In genomic region chr13:93998406-93998805, GRCm38 (mm10) we compare ENCODE assay signal across 29 mouse cellular contexts. TPM values are rescaled to one million over a fixed set of nuclear protein-coding genes. Genes with fewer than 3 reads are reported as not detected.
A peak's percentile ranks its signal among the peaks of the same experiment; 100 is the strongest.
DNase-seq lines count a peak whose midpoint lies in the region; ATAC-seq and TF ChIP-seq lines count a peak whose summit lies in the region.
"Had no signal": no experiment of that assay in that cellular context is flagged by ENCODE, and none has a peak within 500 bp of the region (broad histone marks: within the 10 kb centered on the region; RNA-seq: fewer than 3 reads in every experiment).

No protein-coding gene starts in this region.

- TF ChIP-seq CTCF in C2C12 (IDR thresholded peaks at IDR 0.05; ENCODE audit: control insufficient read depth, insufficient read depth, insufficient read length) = no peak
- TF ChIP-seq CTCF in forebrain, postnatal 0 days (IDR thresholded peaks at IDR 0.05; ENCODE audit: low read depth) = no peak

- H3K4me1 ChIP-seq in forebrain, postnatal 0 days (ENCODE audit: insufficient read depth) = no peaks in the 10 kb centered on the region
- H3K4me1 ChIP-seq: embryonic facial prominence, embryonic 13.5 days; forebrain, embryonic 10.5 days; forebrain, embryonic 13.5 days; hindbrain, embryonic 10.5 days; hindbrain, embryonic 13.5 days; intestine, embryonic 15.5 days had no signal

- no peak overlapping the region for H3K27ac ChIP-seq in forebrain, postnatal 0 days (ENCODE audit: low read depth, low read length)
- H3K27ac ChIP-seq: embryonic facial prominence, embryonic 10.5 days; embryonic facial prominence, embryonic 13.5 days; forebrain, embryonic 10.5 days; forebrain, embryonic 13.5 days; gastrocnemius, adult 2 months; heart, embryonic 15.5 days; hindbrain, embryonic 10.5 days; hindbrain, embryonic 13.5 days; intestine, embryonic 15.5 days had no signal

- no peaks in the 10 kb centered on the region for H3K79me3 ChIP-seq in C2C12 (ENCODE audit: low read depth)

- no peaks in the 10 kb centered on the region for H3K36me3 ChIP-seq in C2C12 (ENCODE audit: control insufficient read depth, insufficient read depth)
- no peaks in the 10 kb centered on the region for H3K36me3 ChIP-seq in myocyte (ENCODE audit: control insufficient read depth, insufficient read depth)
- H3K36me3 ChIP-seq in forebrain, postnatal 0 days (ENCODE audit: insufficient read depth) = no peaks in the 10 kb centered on the region
- H3K36me3 ChIP-seq: embryonic facial prominence, embryonic 10.5 days; embryonic facial prominence, embryonic 13.5 days; forebrain, embryonic 10.5 days; G1E; heart, embryonic 12.5 days; heart, embryonic 15.5 days; hindbrain, embryonic 10.5 days; hindbrain, embryonic 13.5 days; intestine, embryonic 15.5 days had no signal

- H3K27me3 ChIP-seq in C2C12 (ENCODE audit: control insufficient read depth, insufficient read depth, insufficient read length) (no peaks in the 10 kb centered on the region), myocyte (ENCODE audit: control insufficient read depth, insufficient read depth, insufficient read length) (no peaks in the 10 kb centered on the region)
- H3K27me3 ChIP-seq in forebrain, postnatal 0 days (ENCODE audit: insufficient read depth, low read length) = no peaks in the 10 kb centered on the region
- H3K27me3 ChIP-seq: CH12.LX; embryonic facial prominence, embryonic 13.5 days; forebrain, embryonic 13.5 days; heart, embryonic 12.5 days; heart, embryonic 15.5 days; hindbrain, embryonic 13.5 days; intestine, embryonic 15.5 days had no signal

- H3K9ac ChIP-seq in forebrain, postnatal 0 days = no peak overlapping the region
- H3K9ac ChIP-seq: embryonic facial prominence, embryonic 13.5 days; forebrain, embryonic 13.5 days; heart, embryonic 12.5 days; heart, embryonic 15.5 days; hindbrain, embryonic 13.5 days; intestine, embryonic 15.5 days had no signal

- peak; percentile 89 for DNase-seq in 3T3-L1 (ENCODE audit: low read depth, low spot score)
- peak; percentile 64 for DNase-seq in NIH3T3 (ENCODE audit: low read depth)
- DNase-seq in thymus, postnatal 25 days = no peak
- no peak for DNase-seq in forebrain, postnatal 0 days
- DNase-seq: cerebellum, adult 11-12 months; cerebellum, adult 8-10 months; cerebellum, postnatal 10 days; cerebellum, postnatal 36 days; embryo, embryonic 11 days; gastrocnemius, adult 2 months; gastrocnemius, postnatal 14 days; heart, postnatal 10 days; heart, postnatal 36 days; kidney, adult 11 months had no signal

- H3K4me3 ChIP-seq in C2C12 (ENCODE audit: insufficient read depth, poor library complexity, severe bottlenecking) = no peak overlapping the region
- no peak overlapping the region for H3K4me3 ChIP-seq in myocyte
- no peak overlapping the region for H3K4me3 ChIP-seq in forebrain, postnatal 0 days (ENCODE audit: low read depth, low read length)
- H3K4me3 ChIP-seq: embryonic facial prominence, embryonic 10.5 days; embryonic facial prominence, embryonic 13.5 days; forebrain, embryonic 10.5 days; forebrain, embryonic 13.5 days; gastrocnemius, adult 2 months; heart, embryonic 12.5 days; heart, embryonic 15.5 days; hindbrain, embryonic 10.5 days; hindbrain, embryonic 13.5 days; intestine, embryonic 15.5 days had no signal

- H3K9me3 ChIP-seq in forebrain, postnatal 0 days (ENCODE audit: low read length) = no peaks in the 10 kb centered on the region
- H3K9me3 ChIP-seq: embryonic facial prominence, embryonic 10.5 days; embryonic facial prominence, embryonic 13.5 days; forebrain, embryonic 10.5 days; forebrain, embryonic 13.5 days; G1E; heart, embryonic 12.5 days; heart, embryonic 15.5 days; hindbrain, embryonic 10.5 days; hindbrain, embryonic 13.5 days; intestine, embryonic 15.5 days had no signal

- no peak for TF ChIP-seq POLR2A in myocyte (IDR thresholded peaks at IDR 0.05; ENCODE audit: insufficient read length, low read depth)

- 79% methylated on average over 1 of the region's 1 CpGs for WGBS in forebrain, postnatal 0 days

- H3ac ChIP-seq in C2C12 (ENCODE audit: control insufficient read depth, insufficient read length, low read depth) = peak overlapping the region; percentile 64
- no peak overlapping the region for H3ac ChIP-seq in myocyte (ENCODE audit: control insufficient read depth, insufficient read length)

- H3K79me2 ChIP-seq in C2C12 (ENCODE audit: control insufficient read depth, insufficient read depth) (no peaks in the 10 kb centered on the region), myocyte (ENCODE audit: control insufficient read depth, insufficient read depth) (no peaks in the 10 kb centered on the region)

- peak overlapping the region; percentile 67 for H3K4me2 ChIP-seq in myocyte (ENCODE audit: low read depth)
- no peak overlapping the region for H3K4me2 ChIP-seq in forebrain, postnatal 0 days (ENCODE audit: low read depth)
- H3K4me2 ChIP-seq: embryonic facial prominence, embryonic 13.5 days; forebrain, embryonic 13.5 days; heart, embryonic 12.5 days; heart, embryonic 15.5 days; hindbrain, embryonic 13.5 days; intestine, embryonic 15.5 days had no signal

- ATAC-seq in forebrain, postnatal 0 days = no peak
- ATAC-seq: forebrain, embryonic 13.5 days; forebrain, embryonic 16.5 days; hindbrain, embryonic 16.5 days; intestine, embryonic 15.5 days had no signal

TF ChIP-seq in C2C12, 6 proteins besides CTCF, POLR2A, EP300 and RAD21:
- TF ChIP-seq FOSL1 (IDR thresholded peaks at IDR 0.05; ENCODE audit: insufficient read depth, low read length, poor library complexity, severe bottlenecking) = no peak
- no peak for TF ChIP-seq USF1 (IDR thresholded peaks at IDR 0.05; ENCODE audit: low read depth)
- TF ChIP-seq MAX (IDR thresholded peaks at IDR 0.05) = no peak

TF ChIP-seq in myocyte, 11 proteins besides CTCF, POLR2A, EP300 and RAD21:
- TF ChIP-seq MAX (IDR thresholded peaks at IDR 0.05; ENCODE audit: low read depth) = no peak
- no peak for TF ChIP-seq CEBPB (IDR thresholded peaks at IDR 0.05; ENCODE audit: insufficient read depth, poor library complexity, severe bottlenecking)

RNA-seq across cellular contexts. Expression of gene Lhfpl2, which starts 59.2 kb away (rescaled TPM):
- polyA plus RNA-seq in C2C12 (2012; fragmentation: generic; extraction: Trizol) (15.5 TPM), myocyte (2012; fragmentation: generic; extraction: Trizol) (35.7 TPM)
- 16.2 and 23.6 TPM in 2 replicates for total RNA-seq in forebrain, postnatal 0 days (2014; rRNA removed)
- 9.8 and 13.3 TPM in 2 replicates for polyA plus RNA-seq in forebrain, postnatal 0 days (2015; fragmentation: Nextera tagmentation; extraction: Ambion mirVana)
- total RNA-seq: CH12.LX had no signal
- polyA plus RNA-seq: G1E had no signal

Comparison
In these comparisons a context has a peak if more than half of its experiments do, and no peak if none do; other contexts are left out.
1. DNase-seq: peak in 3T3-L1 (single experiment) and NIH3T3 (single experiment); none in thymus, postnatal 25 days (single experiment) and forebrain, postnatal 0 days (single experiment).